Mouse (Mus musculus): ENCODE results near the gene Gtf2b. TPM values are rescaled to one million over a fixed set of nuclear protein-coding genes. Genes with fewer than 3 reads are reported as not detected.

Gene Gtf2b
- polyA plus RNA-seq, 1 experiment from 2014 or later = 104 TPM

DNA sequence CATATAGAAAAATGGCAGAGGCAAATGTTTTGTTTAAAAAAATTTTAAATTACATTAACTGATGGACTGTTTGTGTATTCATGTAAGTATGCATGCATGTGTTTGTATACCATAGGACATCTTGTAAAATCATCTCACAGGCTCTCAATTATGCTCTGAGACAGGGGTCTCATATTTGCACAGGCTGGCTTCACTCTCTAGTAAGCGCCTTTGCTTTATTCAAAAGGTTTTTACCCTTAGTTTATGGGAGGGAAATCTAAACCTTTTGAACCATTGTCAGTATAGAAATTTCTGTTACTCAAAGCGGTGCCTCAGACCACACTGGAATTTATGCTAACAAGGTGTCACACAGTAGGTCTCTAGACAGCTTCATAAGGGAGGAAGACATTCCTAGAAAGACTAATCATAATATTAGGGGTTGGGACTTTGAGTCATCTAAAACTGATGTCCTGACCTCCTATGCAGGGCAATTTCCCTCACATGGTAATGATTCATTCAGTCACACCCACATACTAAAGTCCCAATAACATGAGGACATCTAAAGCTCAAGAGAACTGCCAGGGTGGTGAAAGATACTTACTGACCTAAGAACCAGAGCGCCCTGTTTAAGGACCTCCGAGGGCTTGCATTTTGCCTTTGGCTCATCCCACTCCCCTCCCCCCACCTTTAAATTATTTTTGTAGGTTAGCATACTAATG is 61.8 kb downstream of the Gtf2b start:
- no peaks in the 10 kb centered on the region; the same call in 1 of the 2 replicates for H3K36me3 ChIP-seq (replicated peaks; ENCODE audit: control insufficient read depth, insufficient read depth, low read depth, low read length)
- ATAC-seq (replicated peaks; ENCODE audit: insufficient number of reproducible peaks, low FRiP score, low TSS enrichment, low read depth) = no peak

DNA sequence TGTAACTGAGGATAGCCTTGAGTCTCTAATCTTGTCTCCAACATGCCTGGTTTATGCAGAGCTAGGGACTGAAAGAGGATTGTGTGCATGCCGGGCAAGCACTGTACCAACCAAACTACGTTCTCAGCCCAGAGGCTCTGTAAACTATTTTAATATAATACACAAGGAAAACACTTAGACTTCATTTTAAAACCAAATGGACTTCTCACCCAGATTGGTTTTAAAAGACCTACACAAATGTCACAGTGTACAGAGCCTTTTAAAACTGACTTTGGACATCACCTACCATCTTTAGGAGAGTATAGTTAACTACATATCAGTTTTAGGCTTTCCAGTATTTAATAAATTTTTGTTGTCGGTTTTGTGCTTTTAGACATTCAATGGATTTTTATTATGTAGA is 68.1 kb downstream of the Gtf2b start:
- no peaks in the 10 kb centered on the region for H3K4me1 ChIP-seq (ENCODE audit: control insufficient read depth, insufficient read depth, low read length)
- ATAC-seq (replicated peaks; ENCODE audit: insufficient number of reproducible peaks, low FRiP score, low TSS enrichment, low read depth) (no peak), DNase-seq (ENCODE audit: low spot score) (no peak)
- no peaks in the 10 kb centered on the region for H3K9me3 ChIP-seq (replicated peaks; ENCODE audit: control insufficient read depth, low read length)
- H3K4me2 ChIP-seq (ENCODE audit: low read depth, low read length) = no peak overlapping the region
- WGBS = 93% methylated on average over 3 of the region's 3 CpGs
- no peaks in the 10 kb centered on the region; the same call in 1 of the 2 replicates for H3K36me3 ChIP-seq (replicated peaks; ENCODE audit: control insufficient read depth, insufficient read depth, low read depth, low read length)
- no peaks in the 10 kb centered on the region for H3K27me3 ChIP-seq (ENCODE audit: control insufficient read depth, insufficient read depth, low read length)
- no peak overlapping the region for H3K4me3 ChIP-seq (ENCODE audit: low read depth, low read length)
- H3K27ac ChIP-seq (replicated peaks; ENCODE audit: low read depth, low read length) = no peak overlapping the region
- no peak overlapping the region for H3K9ac ChIP-seq (replicated peaks; ENCODE audit: low read length)

More for the DNA sequence above, 61.8 kb downstream of the Gtf2b start:
- H3K4me1 ChIP-seq (ENCODE audit: control insufficient read depth, insufficient read depth, low read length) = no peaks in the 10 kb centered on the region
- H3K9ac ChIP-seq (replicated peaks; ENCODE audit: low read length) = no peak overlapping the region
- no peaks in the 10 kb centered on the region for H3K27me3 ChIP-seq (ENCODE audit: control insufficient read depth, insufficient read depth, low read length)
- 87% methylated on average over 4 of the region's 4 CpGs for WGBS
- no peak overlapping the region for H3K4me3 ChIP-seq (ENCODE audit: low read depth, low read length)
- H3K4me2 ChIP-seq (ENCODE audit: low read depth, low read length) = no peak overlapping the region
- no peak overlapping the region for H3K27ac ChIP-seq (replicated peaks; ENCODE audit: low read depth, low read length)
- no peak for DNase-seq (ENCODE audit: low spot score)
- no peaks in the 10 kb centered on the region for H3K9me3 ChIP-seq (replicated peaks; ENCODE audit: control insufficient read depth, low read length)

Other genes with a start within 250 kb of the Gtf2b start
- gene Gbp7, start 234.7 kb upstream of the Gtf2b start, polyA plus RNA-seq (2014; fragmentation: Nextera tagmentation; extraction: Ambion mirVana) = 1.4 and 2.1 TPM in 2 replicates
- 0.38 and 0.82 TPM in 2 replicates for gene Gbp3, start 205.0 kb upstream of the Gtf2b start, polyA plus RNA-seq (2014; fragmentation: Nextera tagmentation; extraction: Ambion mirVana)
- not detected in 2 replicates for gene Gbp2b, start 170.2 kb upstream of the Gtf2b start, polyA plus RNA-seq (2014; fragmentation: Nextera tagmentation; extraction: Ambion mirVana)
- 0.15 and 0.25 TPM in 2 replicates for gene Gbp2, start 144.4 kb upstream of the Gtf2b start, polyA plus RNA-seq (2014; fragmentation: Nextera tagmentation; extraction: Ambion mirVana)
- gene Kyat3, start 64.0 kb upstream of the Gtf2b start, polyA plus RNA-seq (2014; fragmentation: Nextera tagmentation; extraction: Ambion mirVana) = 18.5 and 22.5 TPM in 2 replicates
- 46.5 and 54.4 TPM in 2 replicates for gene Pkn2, start 117.0 kb downstream of the Gtf2b start, polyA plus RNA-seq (2014; fragmentation: Nextera tagmentation; extraction: Ambion mirVana)

All from embryonic facial prominence, embryonic 11.5 days (tissue).